Mouse (Mus musculus) naive thymus-derived CD4-positive, alpha-beta T cell, adult 5 months (primary cell): ENCODE measurements around the gene F2rl2. TPM values are rescaled to one million over a fixed set of nuclear protein-coding genes. Genes with fewer than 3 reads are reported as not detected.

Experiments used
- polyA plus RNA-seq: library from polyadenylated mRNA; unstranded; fragments of 100-300 nt; shearing (Covaris generic); gene quantifications from one replicate; pipeline ENCODE4 v1.2.1, GENCODE M21; 2017

F2rl2 gene
- 1.2 TPM for polyA plus RNA-seq

DNA sequence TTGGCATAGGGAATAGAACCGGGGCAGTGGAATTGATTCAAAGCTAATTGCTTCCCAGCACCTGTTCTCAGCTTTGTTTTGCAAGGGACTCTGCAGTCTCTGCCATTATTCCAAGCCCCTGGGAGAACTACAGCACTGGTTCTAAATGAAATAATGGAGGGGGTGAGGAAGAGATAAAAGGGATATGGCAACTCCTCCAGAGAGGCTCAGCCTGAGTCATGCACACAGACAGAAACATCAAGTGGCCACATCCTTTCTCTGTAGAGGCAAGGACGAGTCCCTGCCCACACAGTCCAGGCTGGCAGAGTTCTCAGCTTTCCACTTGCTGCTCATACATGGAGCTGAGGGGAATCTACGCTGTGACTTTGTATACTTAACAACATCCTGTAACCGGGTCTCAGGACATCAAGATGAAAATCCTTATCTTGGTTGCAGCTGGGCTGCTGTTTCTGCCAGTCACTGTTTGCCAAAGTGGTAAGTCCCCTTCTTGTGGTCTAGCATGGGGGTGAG, at the start of gene F2rl2:
TSS of gene F2rl2 (plus strand) at position 200 of the 510 bp plus-strand sequence.

Other genes starting within 250 kb of the F2rl2 start
- gene S100z, start 218.1 kb upstream of the F2rl2 start, polyA plus RNA-seq = not detected
- gene F2rl1, start 171.6 kb upstream of the F2rl2 start, polyA plus RNA-seq = 24.8 TPM
- 12.3 TPM for gene F2r, start 78.4 kb upstream of the F2rl2 start, polyA plus RNA-seq
- 38.1 TPM for gene Iqgap2, start 195.1 kb downstream of the F2rl2 start, polyA plus RNA-seq